Mouse (Mus musculus) layer of hippocampus, postnatal 25 days (tissue): ENCODE data around the gene Tmem265. TPM values are rescaled to one million over a fixed set of nuclear protein-coding genes. Genes with fewer than 3 reads are reported as not detected.

ENCODE experiments used
- total RNA-seq, 2 experiments: library from RNA; stranded (reverse); gene quantifications; 2 replicates each; pipeline ENCODE4 v1.2.3; 2021

Gene Tmem265
- total RNA-seq, 2 experiments from 2014 or later: 1.8 TPM; not detected in 1

Other genes with a start within 250 kb of the Tmem265 start
- gene Zfp768, start 215.8 kb upstream of the Tmem265 start, total RNA-seq: 10 to 100 TPM; 11.5 to 11.8 TPM
- 1 to 10 TPM; 6.0 to 6.3 TPM for gene Zfp747, start 185.3 kb upstream of the Tmem265 start, total RNA-seq
- 1 to 10 TPM; 3.9 to 4.0 TPM for gene 9130019O22Rik, start 174.2 kb upstream of the Tmem265 start, total RNA-seq
- gene E430018J23Rik, start 167.8 kb upstream of the Tmem265 start, total RNA-seq: 1 to 10 TPM; 7.9 to 9.0 TPM
- gene Zfp764, start 154.6 kb upstream of the Tmem265 start, total RNA-seq: 1 to 10 TPM; 3.7 to 4.0 TPM
- 10 to 100 TPM; 12.4 to 14.9 TPM for gene Zfp688, start 139.3 kb upstream of the Tmem265 start, total RNA-seq
- gene Zfp689, start 112.2 kb upstream of the Tmem265 start, total RNA-seq: 1 to 10 TPM; 6.6 to 6.7 TPM
- gene Prr14, start 101.8 kb upstream of the Tmem265 start, total RNA-seq: 10 to 100 TPM; 26.4 to 33.9 TPM
- 10 to 100 TPM; 50.9 to 65.3 TPM for gene Fbrs, start 82.2 kb upstream of the Tmem265 start, total RNA-seq
- 100 to 1,000 TPM in 1 of 2 experiments, 10 to 100 TPM in 1; 88.9 to 125 TPM for gene Srcap, start 49.4 kb upstream of the Tmem265 start, total RNA-seq
- gene Gm42715, start 41.8 kb upstream of the Tmem265 start, total RNA-seq: 1 to 10 TPM; 6.0 to 9.2 TPM
- 10 to 100 TPM; 77.2 to 82.3 TPM for gene Phkg2, start 11.9 kb downstream of the Tmem265 start, total RNA-seq
- 10 to 100 TPM in 1 of 2 experiments, 1 to 10 TPM in 1; 10.0 to 11.1 TPM for gene Ccdc189, start 27.2 kb downstream of the Tmem265 start, total RNA-seq
- 10 to 100 TPM; 67.2 to 80.8 TPM for gene Rnf40, start 27.4 kb downstream of the Tmem265 start, total RNA-seq
- 10 to 100 TPM; 21.3 to 23.3 TPM for gene Zfp629, start 54.4 kb downstream of the Tmem265 start, total RNA-seq
- gene Bcl7c, start 147.5 kb downstream of the Tmem265 start, total RNA-seq: 10 to 100 TPM; 24.0 to 25.7 TPM
- gene Ctf1, start 151.3 kb downstream of the Tmem265 start, total RNA-seq: 1 to 10 TPM; 2.4 TPM
- gene Ctf2, start 170.8 kb downstream of the Tmem265 start, total RNA-seq: not detected
- 10 to 100 TPM; 63.4 to 66.7 TPM for gene Fbxl19, start 183.2 kb downstream of the Tmem265 start, total RNA-seq
- 10 to 100 TPM; 28.7 to 33.2 TPM for gene Orai3, start 208.4 kb downstream of the Tmem265 start, total RNA-seq
- gene Setd1a, start 215.3 kb downstream of the Tmem265 start, total RNA-seq: 10 to 100 TPM; 35.1 to 50.0 TPM
- 1 to 10 TPM; 3.7 to 5.7 TPM for gene Gm49388, start 224.2 kb downstream of the Tmem265 start, total RNA-seq
- 1 to 10 TPM; 4.5 to 5.3 TPM for gene Hsd3b7, start 239.2 kb downstream of the Tmem265 start, total RNA-seq